Mouse (Mus musculus) frontal cortex, adult (tissue): ENCODE results near the gene Dbt.

Experiments
- ATAC-seq: cut with Nextera tagmentation; 2 replicates; pipeline ENCODE4 v1.9.2; 2017; ENCODE audit warnings: mild to moderate bottlenecking, moderate library complexity, mixed read lengths; ENCODE audit not compliant: low TSS enrichment

Gene Dbt

DNA sequence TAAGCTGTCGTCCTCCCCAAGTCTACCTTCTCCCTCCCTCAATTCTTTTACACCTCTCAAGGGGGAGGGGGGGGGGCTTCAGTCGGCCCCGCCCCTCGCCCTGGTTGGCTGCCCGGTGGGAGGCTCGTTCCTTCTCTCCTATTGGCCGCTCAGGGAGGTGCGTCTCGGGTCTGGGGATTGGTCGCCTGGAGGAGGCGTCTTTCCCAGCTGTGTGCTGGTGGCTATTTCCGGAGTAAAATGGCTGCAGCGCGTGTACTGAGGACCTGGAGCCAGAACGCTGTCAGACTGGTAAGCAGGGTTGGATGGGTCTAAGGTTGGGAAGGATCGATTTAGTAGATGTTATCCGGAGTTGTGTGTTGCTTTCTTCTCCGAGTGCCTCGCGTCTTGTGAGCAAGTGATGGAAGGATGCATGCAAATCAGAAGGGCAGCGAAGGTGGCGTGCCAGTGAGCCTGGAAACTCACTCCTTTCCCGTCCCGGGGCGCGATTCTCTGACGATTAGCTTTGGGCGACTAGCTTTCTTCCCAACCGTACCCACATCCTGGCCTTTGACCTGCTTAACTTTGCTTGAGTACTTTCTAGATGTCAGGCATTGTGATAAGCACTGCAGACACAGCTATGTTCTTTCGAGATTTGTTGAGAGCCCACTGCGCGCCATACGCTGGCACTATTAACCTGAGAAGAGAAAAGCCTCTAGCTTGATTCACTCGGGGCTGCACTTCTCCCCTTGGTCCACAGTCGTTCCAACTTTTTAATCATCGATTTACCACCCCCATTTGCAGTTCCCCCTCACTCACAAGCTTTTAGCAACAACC lies at the start of gene Dbt:
Gene Dbt, plus strand, starts transcription at position 167 of the 813 bp plus-strand sequence.
- peak; percentile 93 for ATAC-seq

GRCm38 (mm10) chr3:116464318-116464717 lies 48.6 kb upstream of the Dbt start:
- no peak for ATAC-seq

DNA sequence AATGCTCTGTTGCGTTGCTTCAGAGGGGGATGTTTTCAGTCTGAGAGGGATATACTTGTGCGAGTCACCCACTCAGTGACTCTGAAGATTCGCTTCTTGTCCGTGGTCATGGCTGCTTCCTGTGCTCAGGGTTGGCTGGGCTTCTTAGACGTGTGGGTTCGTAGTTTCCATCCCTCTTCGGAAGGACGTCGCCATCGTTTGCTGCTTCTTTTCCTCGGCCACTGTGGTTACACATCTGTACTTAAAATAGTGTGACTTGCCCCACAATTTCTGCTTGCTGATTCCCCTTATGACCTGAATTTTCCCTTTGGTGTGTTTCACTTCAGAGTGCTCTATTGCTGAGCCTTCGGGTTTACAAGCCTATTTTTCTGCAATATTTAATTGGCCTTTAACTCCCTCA lies 47.2 kb upstream of the Dbt start:
- ATAC-seq: no peak

- ATAC-seq: no peak
Measured at GRCm38 (mm10) chr3:116474602-116475001, 38.3 kb upstream of the Dbt start.

GRCm38 (mm10) chr3:116476686-116477298 lies 36.1 kb upstream of the Dbt start:
- no peak for ATAC-seq

- ATAC-seq: no peak
Measured at GRCm38 (mm10) chr3:116477351-116477750, 35.5 kb upstream of the Dbt start.

GRCm38 (mm10) chr3:116480119-116480518 lies 32.8 kb upstream of the Dbt start:
- peak; percentile 25; the same call in 1 of the 2 replicates for ATAC-seq

DNA sequence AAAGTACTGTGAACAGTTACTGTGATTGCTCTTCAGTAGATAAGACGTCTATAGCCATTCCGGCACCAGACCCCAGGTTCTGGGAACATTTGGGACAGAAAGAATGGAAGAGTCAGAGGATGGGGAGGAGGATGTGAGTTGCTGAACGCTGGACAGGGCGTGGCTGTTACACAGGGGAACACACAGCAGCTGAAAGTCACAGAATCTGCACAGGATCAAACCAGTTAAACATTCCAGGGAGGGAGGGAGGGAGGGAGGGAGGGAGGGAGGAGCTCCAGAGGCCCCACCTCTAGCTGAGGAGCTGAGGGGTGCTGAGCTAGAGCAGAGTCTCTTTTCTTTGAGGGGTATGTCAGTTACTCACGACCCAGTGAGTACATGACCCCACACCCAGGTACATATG lies 31.9 kb upstream of the Dbt start:
- ATAC-seq: no peak

DNA sequence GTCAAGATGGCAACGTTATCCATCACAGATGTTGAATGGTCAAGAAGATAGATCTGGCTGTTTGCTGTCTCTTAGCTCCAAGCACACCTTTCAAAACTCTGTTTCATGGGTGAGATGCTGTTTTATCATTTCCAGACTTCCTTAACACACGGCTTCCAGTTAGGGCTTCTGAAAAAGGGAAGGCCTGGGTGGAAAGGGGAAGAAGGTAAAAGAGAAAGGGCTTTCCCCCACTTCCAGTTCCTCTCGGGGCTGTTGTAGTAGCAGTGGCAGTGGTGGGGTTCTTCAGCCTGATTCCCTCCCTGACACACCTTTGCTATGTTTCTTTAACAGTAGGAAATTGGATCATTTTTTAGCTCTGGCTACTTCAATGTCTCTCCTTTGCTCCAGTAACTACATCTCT lies 30.1 kb upstream of the Dbt start:
- no peak for ATAC-seq

GRCm38 (mm10) chr3:116483271-116483670 lies 29.6 kb upstream of the Dbt start:
- no peak for ATAC-seq

DNA sequence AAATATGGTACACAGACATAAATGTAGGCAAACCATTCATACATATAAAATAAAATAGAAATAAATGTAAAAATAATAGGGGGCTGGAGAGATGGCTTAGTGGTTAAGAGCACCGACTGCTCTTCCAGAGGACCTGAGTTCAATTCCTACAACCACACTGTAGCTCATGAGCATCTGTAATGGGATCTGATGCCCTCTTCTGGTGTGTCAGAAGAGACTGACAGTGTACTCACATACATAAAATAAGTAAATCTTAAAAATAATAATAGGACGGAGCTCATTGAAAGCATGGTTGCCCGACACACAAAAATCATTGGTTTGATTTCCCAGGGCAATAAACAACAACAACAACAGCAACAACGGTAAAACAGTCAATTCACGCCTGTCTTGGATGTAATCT lies 21.9 kb upstream of the Dbt start:
- ATAC-seq: no peak

- no peak for ATAC-seq
Measured at GRCm38 (mm10) chr3:116491923-116492454, 20.9 kb upstream of the Dbt start.

GRCm38 (mm10) chr3:116493658-116494057 lies 19.2 kb upstream of the Dbt start:
- no peak for ATAC-seq

- no peak for ATAC-seq
Measured at GRCm38 (mm10) chr3:116495671-116496070, 17.2 kb upstream of the Dbt start.

DNA sequence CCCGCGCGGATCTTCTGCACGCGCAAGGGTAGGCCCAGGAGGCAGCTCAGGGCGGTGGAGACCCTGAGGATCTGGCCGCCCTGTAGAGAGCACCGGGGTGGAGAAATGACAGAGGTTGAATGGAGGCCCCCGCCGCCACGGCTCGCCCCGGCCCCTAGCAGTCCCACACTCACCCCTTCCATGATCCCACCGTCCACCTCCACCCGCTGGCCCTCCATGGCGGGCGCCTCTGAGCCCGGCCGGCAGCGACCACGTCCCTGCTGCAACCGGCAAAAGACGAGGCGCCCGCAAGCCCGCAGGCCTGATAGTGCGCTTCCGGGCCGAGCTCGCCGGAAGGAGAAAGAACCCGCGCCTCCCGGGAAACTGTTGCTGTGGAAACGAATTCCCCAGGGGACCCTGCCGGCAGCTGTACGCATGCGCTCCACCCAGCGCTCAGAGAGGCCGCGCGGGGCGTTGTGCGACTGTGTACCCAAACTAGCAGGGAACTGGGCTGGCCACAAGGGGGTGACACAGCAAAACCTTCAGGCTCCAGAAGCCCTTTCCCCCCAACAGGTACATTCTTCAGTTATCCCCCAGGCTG lies 5.0 kb upstream of the Dbt start, which contains the start of gene Rtca:
Gene Rtca, minus strand, starts transcription at position 437 of the 580 bp plus-strand sequence.
- ATAC-seq: peak; percentile 98

DNA sequence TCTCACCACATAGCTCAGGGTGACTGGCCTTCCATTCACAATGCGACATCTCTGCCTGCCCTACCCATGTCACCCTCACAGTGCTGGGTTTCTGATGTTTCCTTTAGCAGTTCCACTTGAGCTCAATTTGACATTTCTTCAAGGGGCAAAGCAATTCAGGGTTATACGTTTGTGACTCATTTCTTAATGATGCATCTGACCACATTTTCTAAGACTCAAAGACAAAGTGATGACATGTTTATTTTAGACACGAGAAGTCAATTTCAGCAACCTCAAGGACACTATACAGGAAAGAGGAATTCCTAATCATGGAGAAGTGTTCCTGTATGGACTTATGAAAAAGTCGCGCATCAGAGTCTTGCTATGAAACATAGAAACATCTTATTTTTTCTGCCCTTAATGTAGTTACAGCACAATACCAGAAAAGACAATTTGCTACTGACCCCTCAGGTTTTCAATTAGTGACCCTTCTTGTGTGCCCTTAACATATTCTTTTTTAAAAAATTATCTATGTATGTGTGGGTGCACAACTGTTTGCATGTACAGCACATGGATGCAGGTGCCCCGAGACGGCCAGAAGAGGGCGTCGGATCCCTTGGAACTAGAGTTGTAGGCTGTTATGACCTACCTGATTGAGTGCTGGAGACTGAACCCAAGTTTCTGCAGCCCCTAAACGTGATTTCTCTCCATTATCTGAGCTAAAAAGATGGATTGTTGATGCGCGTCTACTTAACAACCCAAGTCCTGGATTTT lies 543 bp upstream of the Dbt start:
- peak; percentile 2 for ATAC-seq

- no peak for ATAC-seq
Measured at GRCm38 (mm10) chr3:116520141-116520761, 7.4 kb downstream of the Dbt start.

GRCm38 (mm10) chr3:116529741-116530140 lies 16.9 kb downstream of the Dbt start:
- no peak for ATAC-seq

DNA sequence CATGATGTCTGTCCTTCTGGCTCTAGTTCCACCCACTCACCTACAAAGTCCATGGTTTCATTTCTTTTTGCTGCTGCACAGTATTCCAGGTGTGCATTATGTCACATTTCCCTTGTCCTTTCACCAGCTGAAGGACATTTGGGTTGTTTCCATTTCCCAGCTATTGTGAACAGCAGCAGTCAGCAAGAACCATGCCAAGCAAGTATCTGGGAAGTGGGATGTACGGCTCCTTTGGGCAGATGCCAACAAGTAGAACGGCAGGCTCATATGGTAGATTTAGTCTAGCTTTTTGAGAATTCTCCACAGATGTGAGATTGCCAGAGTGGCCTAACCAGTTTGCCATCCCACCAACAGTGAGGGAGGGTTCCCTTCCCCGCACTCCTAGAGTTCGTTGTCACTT lies 18.0 kb downstream of the Dbt start:
- peak; percentile 78 for ATAC-seq

DNA sequence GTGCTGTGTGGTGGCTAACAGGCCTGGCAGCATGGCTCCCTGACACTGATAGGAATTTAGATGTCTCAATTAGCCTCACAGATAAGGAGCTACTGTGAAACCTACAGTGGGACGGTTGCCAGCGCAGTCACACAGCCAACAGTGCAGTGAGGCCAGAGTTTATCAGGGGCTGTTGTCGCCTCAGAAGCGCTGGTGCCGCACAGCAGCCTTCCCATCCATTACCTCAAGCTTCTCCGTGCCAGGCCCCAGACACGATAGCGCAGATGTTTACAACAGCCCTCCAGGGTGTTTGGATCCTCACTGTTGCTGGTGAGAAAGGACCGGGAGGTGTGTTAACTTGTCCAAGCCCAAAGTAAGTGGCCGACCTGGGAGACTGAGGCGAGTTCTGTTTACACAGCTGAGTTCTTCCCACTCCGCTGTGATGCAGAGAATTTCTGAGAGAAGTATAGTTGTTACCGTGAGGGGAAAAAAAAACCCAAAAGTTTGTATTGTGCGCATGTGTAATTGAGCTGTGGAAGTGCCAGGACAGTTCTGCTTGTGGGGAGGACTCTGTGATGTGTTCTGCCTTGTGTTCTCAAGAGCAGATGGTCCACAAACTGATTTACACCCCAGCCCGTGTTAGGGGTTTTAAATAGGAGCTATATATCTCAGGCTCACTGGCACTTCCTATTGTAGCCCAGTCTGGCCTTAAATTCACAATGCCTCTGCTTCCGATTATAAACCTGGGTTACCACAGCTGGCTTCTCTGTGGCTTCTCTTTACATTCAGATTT lies 23.7 kb downstream of the Dbt start:
- ATAC-seq: peak; percentile 90

- ATAC-seq: peak; percentile 24; the same call in 1 of the 2 replicates
Measured at GRCm38 (mm10) chr3:116537200-116537573, 24.3 kb downstream of the Dbt start.
